Comparison of ENCODE assay signal across 1 mouse cellular context in the genomic region with DNA sequence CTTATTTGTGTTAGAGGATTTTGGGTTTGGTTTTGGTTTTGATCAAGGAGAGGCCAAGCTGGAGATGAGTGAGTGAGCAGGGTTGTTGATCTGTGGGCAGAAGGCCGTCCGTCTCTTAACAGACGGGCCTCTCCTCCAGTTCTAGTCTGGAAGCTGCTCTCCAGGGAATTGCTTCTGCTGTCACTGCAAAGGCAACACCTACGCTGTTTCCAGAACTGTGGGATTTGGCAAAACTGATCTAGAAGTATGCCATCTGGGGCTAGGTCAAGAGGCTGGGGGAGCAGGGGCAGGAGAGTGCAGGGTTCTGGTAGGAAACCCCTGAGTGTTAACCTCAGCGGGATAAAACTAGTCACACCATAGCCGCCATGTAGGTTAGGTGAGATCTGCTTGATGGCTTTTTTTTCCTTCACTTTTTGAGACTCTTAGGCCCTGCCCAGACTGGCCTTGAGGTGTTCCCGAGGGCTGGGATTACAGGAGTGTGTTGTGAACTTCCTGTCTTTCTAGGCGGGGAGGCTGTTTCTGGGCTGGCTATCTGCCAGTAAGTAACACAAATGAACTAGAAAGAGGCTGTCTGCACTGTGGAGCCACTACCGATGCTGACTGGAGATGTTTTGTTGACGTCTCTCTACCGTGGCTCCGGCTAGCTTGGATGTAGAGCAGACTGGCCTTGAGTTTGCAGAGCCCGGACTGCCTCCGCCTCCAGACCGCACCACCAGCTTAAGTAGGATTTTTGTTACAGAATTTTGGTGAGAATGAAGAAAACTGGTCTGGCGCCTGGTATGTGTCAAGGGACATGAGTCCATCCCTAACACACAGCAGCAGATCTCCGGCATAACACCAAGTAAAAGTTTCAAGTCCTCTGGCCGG.
TF ChIP-seq lines count a peak whose summit lies in the region.

Gene Atp6v1g2, plus strand, starts transcription at position 547 of the 867 bp plus-strand sequence.

TF ChIP-seq in CH12.LX, 34 proteins besides CTCF, POLR2A, EP300 and RAD21 (continued from another document):
- TF ChIP-seq TBP (conservative IDR thresholded peaks at IDR 0.05; ENCODE audit: low read depth, low read length) (no peak), CHD1 (IDR thresholded peaks at IDR 0.05; ENCODE audit: low read depth, low read length) (no peak), USF2 (conservative IDR thresholded peaks at IDR 0.05; ENCODE audit: low read depth, low read length) (no peak), POLR2AphosphoS2 (IDR thresholded peaks at IDR 0.05; ENCODE audit: low read depth, low read length) (no peak), GABPA (IDR thresholded peaks at IDR 0.05; ENCODE audit: insufficient replicate concordance, low read depth, low read length) (no peak), MYC (IDR thresholded peaks at IDR 0.05; ENCODE audit: low read depth, low read length) (no peak), USF1 (IDR thresholded peaks at IDR 0.05; ENCODE audit: low read depth, low read length) (no peak), ZNF384 (IDR thresholded peaks at IDR 0.05; ENCODE audit: low read depth, low read length) (no peak), NELFE (IDR thresholded peaks at IDR 0.05; ENCODE audit: low read depth, low read length) (no peak), BHLHE40 (IDR thresholded peaks at IDR 0.05; ENCODE audit: low read depth, low read length) (no peak)
